Mouse (Mus musculus) layer of hippocampus, postnatal 36 days (tissue): ENCODE results near the gene Gripap1. TPM values are rescaled to one million over a fixed set of nuclear protein-coding genes. Genes with fewer than 3 reads are reported as not detected.

Source experiments
- microRNA-seq, 2 experiments: library from miRNA; unstranded; fragments of <30 nt; microRNA quantifications; one replicate each; pipeline ENCODE4 v1.2.0; 2021
- total RNA-seq, 2 experiments: library from RNA; stranded (reverse); gene quantifications; 2 replicates each; pipeline ENCODE4 v1.2.3; 2021

Gripap1 gene
- total RNA-seq, 2 experiments from 2014 or later = 92.2 to 106 TPM

Small RNAs within 50 kb of the gene (microRNA-seq; reads per million reads assigned to microRNA genes)
- 57.0 to 66.9 reads per million in 2 experiments for gene Mir1198

Other genes with a start within 250 kb of the Gripap1 start
- gene Foxp3, start 216.1 kb upstream of the Gripap1 start, total RNA-seq = under 1 TPM in 1 of 2 experiments, not detected in 1; 0.23 TPM
- gene Ppp1r3f, start 215.5 kb upstream of the Gripap1 start, total RNA-seq = 10 to 100 TPM; 15.3 to 18.4 TPM
- 10 to 100 TPM; 23.7 to 26.3 TPM for gene Ccdc22, start 184.2 kb upstream of the Gripap1 start, total RNA-seq
- not detected for gene Cacna1f, start 182.7 kb upstream of the Gripap1 start, total RNA-seq
- 1,000 to 10,000 TPM; 1,719 to 2,032 TPM for gene Syp, start 151.3 kb upstream of the Gripap1 start, total RNA-seq
- under 1 TPM; 0.62 to 0.99 TPM for gene Prickle3, start 132.5 kb upstream of the Gripap1 start, total RNA-seq
- gene Plp2, start 118.4 kb upstream of the Gripap1 start, total RNA-seq = 1 to 10 TPM; 5.1 to 5.7 TPM
- gene Magix, start 108.5 kb upstream of the Gripap1 start, total RNA-seq = under 1 TPM; 0.15 to 0.30 TPM
- gene Gpkow, start 92.6 kb upstream of the Gripap1 start, total RNA-seq = 10 to 100 TPM; 35.0 to 36.2 TPM
- gene Wdr45, start 75.4 kb upstream of the Gripap1 start, total RNA-seq = 10 to 100 TPM; 56.6 to 65.1 TPM
- gene Gm45208, start 67.5 kb upstream of the Gripap1 start, total RNA-seq = under 1 TPM in 1 of 2 experiments, not detected in 1; 0.61 TPM
- gene Praf2, start 61.3 kb upstream of the Gripap1 start, total RNA-seq = 100 to 1,000 TPM; 101 to 104 TPM
- gene Ccdc120, start 38.9 kb upstream of the Gripap1 start, total RNA-seq = 10 to 100 TPM; 14.3 to 16.0 TPM
- gene Tfe3, start 27.2 kb upstream of the Gripap1 start, total RNA-seq = 10 to 100 TPM; 26.7 to 27.4 TPM
- 10 to 100 TPM in 1 of 2 experiments, 1 to 10 TPM in 1; 7.3 to 10.3 TPM for gene Kcnd1, start 32.5 kb downstream of the Gripap1 start, total RNA-seq
- 10 to 100 TPM; 79.8 to 82.6 TPM for gene Otud5, start 51.6 kb downstream of the Gripap1 start, total RNA-seq
- 10 to 100 TPM; 57.8 to 58.6 TPM for gene Pim2, start 88.5 kb downstream of the Gripap1 start, total RNA-seq
- 10 to 100 TPM; 39.9 to 40.9 TPM for gene Slc35a2, start 94.3 kb downstream of the Gripap1 start, total RNA-seq
- 10 to 100 TPM; 82.7 to 83.6 TPM for gene Pqbp1, start 109.5 kb downstream of the Gripap1 start, total RNA-seq
- gene Timm17b, start 109.6 kb downstream of the Gripap1 start, total RNA-seq = 10 to 100 TPM; 22.2 to 24.0 TPM
- not detected for gene Gm10491, start 118.1 kb downstream of the Gripap1 start, total RNA-seq
- gene Gm10490, start 119.8 kb downstream of the Gripap1 start, total RNA-seq = 1 to 10 TPM in 1 of 2 experiments, not detected in 1; 1.2 TPM
- 100 to 1,000 TPM; 365 to 412 TPM for gene Pcsk1n, start 130.1 kb downstream of the Gripap1 start, total RNA-seq
- gene Eras, start 138.8 kb downstream of the Gripap1 start, total RNA-seq = not detected
- 10 to 100 TPM; 50.6 to 50.8 TPM for gene Hdac6, start 158.1 kb downstream of the Gripap1 start, total RNA-seq
- gene Gata1, start 188.3 kb downstream of the Gripap1 start, total RNA-seq = not detected
- gene Glod5, start 228.7 kb downstream of the Gripap1 start, total RNA-seq = under 1 TPM in 1 of 2 experiments, not detected in 1; 0.81 TPM